Mouse (Mus musculus): Measurements from ENCODE around the gene Sumo3. TPM values are rescaled to one million over a fixed set of nuclear protein-coding genes. Genes with fewer than 3 reads are reported as not detected.

Sumo3 gene
- total RNA-seq, 2 experiments from 2014 or later = 68.3 to 79.2 TPM

DNA sequence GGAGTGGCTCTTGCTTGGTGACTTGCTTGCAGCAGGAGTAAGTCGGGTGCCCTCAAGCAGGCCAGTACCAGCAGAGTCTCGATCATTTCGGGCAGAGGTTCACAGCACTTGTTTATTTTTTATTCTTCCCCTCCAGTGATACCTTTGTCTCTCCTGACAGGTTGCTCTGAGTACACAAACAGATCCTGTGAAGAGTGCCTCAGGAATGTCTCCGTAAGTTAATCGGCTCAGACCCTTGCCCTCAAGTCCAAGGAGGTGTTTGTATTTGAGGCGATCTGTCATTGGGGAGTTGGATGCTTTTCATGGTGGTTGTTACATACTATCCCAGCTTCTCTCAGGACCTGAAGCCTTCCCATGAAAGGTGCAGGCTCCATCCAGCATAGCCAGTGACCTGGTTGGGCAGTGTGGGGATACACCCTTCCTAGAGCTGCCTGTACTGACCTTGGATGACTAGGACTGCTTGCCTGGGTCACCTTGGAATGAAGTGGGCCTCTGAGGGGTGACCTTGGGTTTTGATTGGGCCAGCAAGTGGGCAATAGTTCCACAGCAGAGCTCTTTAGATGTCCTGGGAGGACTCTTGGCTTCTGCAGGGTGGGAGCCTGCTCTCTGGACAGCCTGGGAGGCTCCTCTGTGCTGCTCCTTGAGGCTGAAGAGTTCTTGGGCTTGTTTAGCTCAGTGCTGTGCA is 18.7 kb upstream of the Sumo3 start:
- intact Hi-C loops (cut with DNase I) = no loop called here
- no peak for DNase-seq

DNA sequence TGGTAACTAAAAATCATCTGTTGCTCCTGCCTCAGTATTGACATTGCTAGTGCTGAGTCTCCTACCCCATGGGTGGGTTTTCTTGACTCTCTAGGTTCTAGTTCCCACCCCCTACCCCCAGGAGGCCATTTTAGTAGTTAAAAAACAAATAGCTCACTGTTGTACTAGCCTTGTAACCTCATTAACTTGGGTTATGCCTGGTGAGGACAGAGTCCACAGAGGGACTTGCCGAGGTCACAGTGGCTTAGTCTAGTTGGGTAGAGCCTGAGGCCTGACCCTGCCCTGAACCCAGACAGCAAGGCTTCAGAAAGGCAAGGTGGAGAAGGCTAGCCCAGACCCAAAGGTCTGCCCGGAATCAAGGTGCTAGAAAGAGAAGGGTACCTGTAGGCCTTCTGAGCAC is 17.9 kb upstream of the Sumo3 start:
- no peak for DNase-seq
- intact Hi-C loops (cut with DNase I) = no loop called here

DNA sequence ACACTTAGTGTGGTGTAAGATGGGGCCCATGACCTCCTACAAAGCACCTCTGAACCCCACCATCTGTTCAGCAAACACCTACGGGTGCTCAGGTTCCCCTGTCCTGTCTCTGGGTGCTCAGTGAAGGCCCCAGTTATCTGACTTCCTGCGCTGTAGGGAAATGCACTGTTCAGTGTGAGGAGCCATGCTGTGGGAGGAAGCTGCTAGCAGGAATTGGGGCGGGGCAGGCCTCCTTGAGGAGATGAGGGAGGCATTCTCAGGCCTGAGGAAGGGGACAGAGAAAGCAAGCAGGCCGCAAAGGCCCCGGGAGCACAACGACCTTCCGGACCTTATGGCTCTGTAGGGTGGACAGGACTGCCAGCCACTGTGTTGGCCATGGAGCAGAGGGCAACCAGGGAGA is 16.8 kb upstream of the Sumo3 start:
- peak in 1 of 2 experiments; percentile 16 for DNase-seq
- intact Hi-C loops (cut with DNase I) = no loop called here

DNA sequence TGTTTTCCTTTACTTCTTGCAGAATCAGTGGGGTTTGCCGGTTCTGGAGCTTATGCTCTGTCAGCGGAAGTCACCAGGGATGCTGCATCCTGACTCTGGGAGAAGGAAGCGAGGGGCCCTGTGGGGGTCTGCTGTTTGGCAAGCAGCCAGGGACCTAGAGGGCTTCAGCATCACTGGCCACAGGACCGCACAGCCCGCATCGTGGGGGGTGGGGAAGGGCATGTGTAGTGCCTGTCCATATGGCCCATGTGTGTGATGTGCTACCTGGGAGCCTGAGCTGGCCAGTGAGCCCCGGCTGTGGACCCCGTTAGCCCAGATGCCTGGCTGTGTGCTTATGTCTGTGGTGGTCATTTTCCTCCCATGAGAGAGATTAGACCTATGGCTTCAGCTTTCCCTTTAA is 16.1 kb upstream of the Sumo3 start:
- DNase-seq = no peak
- intact Hi-C loops (cut with DNase I) = no loop called here

DNA sequence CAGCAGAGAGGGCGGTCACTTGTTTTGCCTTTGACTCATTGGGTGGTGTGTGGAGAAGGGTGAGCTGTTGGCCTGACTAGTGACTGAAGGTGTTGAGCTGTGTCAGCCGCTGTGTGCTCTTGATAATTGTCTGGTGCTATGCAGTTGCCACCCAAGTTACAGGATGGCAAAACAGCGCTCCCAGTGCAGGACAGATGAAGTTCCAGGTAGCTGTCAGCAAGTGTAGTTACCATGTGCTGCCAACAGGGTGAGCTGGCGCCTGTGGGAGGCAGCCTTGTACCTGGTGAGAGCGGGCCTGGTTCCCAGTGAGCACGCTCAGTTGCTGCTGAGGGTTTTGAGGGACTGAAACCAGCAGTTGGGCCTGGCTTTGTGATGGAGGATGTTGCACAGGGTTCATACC is 15.1 kb upstream of the Sumo3 start:
- peak; percentile 57 to 67 for DNase-seq
- intact Hi-C loops (cut with DNase I) = no loop called here

DNA sequence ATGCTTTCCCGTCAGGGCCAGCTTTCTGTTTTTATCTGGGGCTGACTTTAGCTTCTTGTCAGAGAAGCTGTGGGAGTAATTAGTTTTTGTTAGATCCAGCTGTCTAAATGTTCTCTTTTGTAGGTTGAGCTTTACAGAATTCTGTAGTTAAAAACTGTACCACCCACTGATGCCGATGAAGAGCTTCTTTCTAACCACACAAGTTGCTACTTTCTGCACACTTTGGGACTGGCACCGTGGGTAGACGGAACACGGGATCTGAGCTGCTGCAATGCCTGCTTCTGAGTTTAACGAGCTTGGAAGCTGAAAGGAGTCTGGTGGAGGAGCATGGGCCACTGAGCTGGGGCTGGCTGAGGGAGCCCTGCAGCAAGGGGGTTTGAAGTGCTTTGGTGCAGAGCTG is 14.4 kb upstream of the Sumo3 start:
- intact Hi-C loops (cut with DNase I) = no loop called here
- DNase-seq = no peak

DNA sequence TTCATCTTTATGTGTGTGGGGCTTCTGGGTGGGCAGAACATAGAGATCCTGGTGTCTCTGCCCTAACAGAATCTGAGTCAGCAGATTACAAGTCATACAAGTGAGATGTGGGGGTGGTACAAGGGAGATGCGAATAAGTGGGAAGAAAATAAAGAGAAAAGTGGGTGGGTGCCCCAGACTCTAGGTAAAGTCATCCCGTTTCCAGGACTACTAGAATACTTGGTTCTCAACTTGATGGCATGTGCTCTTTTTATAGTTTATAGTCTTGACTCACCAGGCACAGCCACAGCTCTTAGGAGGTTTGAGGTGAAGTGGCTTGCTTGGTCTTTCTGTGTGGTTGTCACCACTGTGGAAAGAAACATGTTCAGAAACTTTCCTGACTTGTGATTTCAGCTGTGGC is 9.8 kb upstream of the Sumo3 start:
- no peak for DNase-seq
- intact Hi-C loops (cut with DNase I) = no loop called here

DNA sequence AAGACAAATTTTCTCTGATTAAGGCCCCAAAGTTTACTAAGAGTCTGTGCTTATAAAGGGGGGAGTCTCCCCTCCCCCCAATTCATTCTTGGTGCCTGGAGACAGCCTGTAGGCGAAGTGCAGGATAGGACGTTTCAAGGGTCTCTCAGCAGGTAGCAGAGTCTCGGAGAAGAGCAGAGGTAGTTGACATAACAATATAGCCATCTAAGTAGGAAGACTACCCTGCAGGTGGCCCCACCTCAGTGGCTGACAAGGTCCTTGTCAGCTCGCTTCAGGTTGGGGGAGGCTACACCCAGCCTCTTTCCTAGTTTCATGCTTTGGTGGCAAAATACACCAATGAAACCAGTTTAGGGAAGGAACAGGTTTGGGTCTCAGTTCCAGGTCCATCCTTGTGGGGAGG is 2.9 kb upstream of the Sumo3 start:
- intact Hi-C loops (cut with DNase I) = no loop called here
- DNase-seq = no peak

DNA sequence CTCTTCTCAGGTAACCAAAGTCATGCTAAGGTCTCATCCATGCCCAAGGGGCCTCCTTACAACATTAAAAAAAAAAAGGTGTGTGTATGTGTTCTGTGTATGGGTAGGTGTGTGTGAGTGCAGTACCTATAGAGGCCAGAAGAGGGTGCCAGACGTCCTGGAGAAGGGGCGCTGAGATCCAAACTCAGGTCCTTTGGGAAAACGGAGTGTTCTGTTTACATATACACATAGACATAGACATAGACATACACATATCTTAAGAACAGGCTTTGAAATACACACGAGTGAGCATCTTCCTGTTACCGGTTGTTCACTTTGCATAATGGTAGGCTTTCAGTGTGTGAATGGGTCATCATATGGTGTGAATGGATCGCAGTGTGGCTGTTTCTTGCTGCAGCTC is 1.8 kb upstream of the Sumo3 start:
- intact Hi-C loops (cut with DNase I) = no loop called here
- DNase-seq = no peak

DNA sequence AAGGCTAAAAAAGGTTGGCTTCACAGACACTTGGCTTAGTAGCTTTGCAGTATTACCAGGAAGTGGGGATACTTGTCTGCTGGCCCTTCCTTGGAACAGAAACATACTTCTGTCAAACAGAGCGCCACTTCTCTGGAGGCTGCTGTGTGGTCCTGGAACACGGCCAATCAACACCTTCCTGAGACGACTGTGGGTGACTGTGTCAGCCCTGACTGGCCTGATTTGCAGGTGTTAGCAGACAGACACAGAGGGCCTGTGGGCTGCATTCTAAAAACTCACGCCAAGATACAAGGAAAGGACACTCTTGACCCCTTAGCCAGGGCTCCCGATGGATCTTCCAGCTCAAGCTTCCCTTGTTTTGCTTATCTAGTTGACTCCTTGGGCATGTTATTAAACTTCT is 939 bp upstream of the Sumo3 start:
- intact Hi-C loops (cut with DNase I) = no loop called here
- DNase-seq = peak in 1 of 2 experiments; percentile 35

DNA sequence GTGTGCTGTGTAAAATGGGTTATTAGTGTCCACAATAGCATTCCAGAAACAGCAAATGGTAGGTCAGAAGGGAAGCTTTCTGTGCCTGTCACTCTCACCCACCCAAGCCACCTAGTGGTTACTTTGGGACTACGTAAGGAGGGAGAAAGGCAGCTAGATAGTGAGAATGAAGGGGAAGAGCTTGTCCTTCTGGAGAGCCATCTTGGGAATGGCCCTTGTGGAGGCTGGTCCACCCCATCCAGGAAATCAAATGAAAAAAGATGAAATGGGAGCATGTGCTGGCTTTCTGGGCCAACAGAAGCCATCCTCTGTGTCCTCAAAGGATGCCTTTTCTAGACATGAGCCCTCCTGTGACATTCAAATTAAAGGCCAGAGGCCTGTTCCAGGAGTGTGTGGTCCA is 529 bp upstream of the Sumo3 start:
- peak in 1 of 2 experiments; percentile 42 for DNase-seq
- intact Hi-C loops (cut with DNase I) = no loop called here

DNA sequence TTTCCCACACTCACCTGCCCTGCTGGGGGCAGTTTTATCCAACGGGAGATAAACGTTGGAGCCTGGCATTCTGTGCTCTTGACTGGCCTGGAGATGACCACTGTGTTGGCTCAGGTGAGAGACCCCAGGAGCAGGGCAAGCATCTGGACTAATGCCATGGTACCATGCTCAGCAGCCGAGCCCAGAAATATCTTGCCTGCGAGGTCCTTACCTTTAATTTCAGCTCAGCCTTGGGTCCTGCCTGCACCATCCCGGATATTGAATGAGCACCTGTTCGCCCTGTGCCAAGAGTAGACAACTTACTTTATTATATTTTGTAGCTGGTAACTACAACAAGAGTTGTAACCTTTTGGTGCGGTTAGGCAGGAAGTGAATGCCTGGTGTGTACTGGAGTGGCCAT is 958 bp downstream of the Sumo3 start:
- intact Hi-C loops (cut with DNase I) = loop anchor here (1.0 kb wide), 1 partner anchor 15 kb away; the partner anchor contains the start of gene Ube2g2
- no peak for DNase-seq

DNA sequence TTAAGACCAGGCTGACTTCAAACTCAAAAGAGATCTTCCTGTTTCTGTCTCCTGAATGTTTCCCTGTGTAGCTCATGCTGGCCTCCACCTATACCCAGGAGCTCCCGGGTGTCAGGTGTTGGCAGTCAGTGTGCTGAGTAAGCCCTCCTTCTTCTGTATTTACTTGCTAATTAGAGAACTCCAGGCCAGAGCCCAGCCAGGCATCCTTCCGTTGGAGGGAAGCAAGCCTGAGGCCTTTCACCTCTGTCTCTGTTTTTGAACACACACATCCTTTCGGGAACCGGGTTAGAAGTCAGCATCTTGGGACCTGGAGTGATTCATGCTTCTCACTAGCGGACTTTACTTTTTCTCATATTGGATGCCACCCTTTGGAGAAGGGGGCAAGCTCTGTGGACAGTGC is 1.5 kb downstream of the Sumo3 start:
- intact Hi-C loops (cut with DNase I) = no loop called here
- DNase-seq = no peak

DNA sequence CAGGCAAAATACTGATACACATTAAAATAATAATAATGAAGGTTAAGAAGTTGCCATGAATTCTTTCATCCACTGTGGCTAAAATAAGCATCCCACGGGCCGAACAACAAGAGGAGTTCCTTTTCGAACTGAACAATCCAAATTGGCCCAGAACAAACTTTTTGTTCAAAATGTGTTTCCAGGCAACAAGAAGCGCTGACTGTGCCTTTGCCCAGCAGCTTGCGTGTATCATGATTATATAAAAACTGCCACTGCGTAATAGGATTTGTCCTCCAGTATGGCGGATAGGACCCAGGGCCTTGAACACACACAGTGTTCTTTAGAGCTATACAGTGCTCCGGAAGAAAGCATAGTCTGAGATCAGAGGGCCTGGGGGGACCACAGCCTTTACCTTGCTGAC is 2.7 kb downstream of the Sumo3 start:
- DNase-seq = no peak
- intact Hi-C loops (cut with DNase I) = no loop called here

DNA sequence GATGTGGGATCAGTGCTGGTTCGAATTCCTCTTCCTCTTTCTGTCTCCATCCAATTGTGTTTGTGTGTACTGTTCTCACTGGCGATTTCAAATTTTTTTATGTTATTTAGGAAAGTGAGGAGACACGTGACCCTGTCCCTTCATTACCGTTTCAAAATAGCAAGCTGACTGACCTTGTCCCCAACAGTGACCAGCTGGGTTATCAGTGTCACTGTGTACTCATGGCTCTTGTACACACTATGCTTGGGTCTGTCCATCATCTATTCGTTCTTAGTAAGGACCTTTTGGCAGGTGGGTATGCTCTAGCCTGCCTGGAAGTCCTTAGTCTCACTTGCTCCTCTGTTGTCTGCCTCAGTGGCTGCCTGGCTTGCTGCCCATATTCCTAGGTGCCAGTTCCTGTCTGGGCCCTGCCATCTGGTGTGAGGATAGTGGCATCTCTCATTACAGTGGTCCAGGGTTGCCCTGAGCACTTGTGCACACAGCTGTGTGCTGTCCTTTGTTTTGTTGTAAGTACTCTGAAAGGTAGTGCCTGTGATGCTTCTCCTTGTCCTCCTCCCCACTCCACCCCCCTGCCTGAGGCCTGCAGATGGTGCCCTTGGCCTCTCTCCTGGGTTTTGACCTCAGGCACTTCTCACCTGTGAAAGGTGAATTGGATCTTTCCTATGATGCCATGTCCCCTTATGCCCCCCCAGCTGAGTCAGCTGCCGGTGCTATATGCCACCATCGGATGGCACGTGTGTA is 4.5 kb downstream of the Sumo3 start:
- no peak for DNase-seq
- intact Hi-C loops (cut with DNase I) = no loop called here

DNA sequence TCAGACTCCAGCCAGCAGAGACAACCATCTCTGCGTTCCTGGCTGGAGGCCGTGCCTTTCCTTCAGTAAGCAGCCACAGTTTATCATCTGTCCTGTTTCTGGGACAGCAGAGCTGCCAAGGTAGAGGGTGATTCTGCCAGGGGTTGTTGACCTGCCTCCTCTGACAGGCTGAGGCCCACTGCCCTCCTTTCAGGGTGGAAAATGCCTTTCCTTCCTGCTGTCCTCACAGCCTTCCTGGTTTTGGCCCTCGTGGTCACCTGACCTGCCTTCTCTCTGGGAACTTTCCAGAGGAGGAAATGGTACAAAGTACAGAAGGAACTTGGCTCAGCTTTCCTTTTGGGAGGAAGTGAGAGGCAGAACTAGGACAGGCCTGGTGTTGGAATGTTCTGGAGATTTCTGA is 7.5 kb downstream of the Sumo3 start:
- DNase-seq = peak; percentile 70 to 72
- intact Hi-C loops (cut with DNase I) = no loop called here

DNA sequence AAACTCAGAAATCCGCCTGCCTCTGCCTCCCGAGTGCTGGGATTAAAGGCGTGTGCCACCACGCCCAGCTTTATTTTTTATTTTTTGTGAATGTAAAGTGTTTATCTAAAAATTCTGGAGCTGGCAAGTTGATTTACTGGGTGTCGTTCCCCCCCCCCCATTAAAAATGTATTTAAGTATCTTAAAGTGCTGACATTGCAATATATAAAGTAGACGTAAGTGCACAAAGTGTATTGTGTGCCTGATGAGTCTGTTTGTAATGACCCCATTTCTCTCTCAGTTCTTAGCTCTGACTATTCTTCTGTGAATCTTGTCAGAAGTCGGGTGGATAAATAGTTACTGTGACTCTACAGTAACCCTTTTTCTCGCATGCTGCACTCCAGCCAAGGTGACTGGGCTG is 9.8 kb downstream of the Sumo3 start:
- intact Hi-C loops (cut with DNase I) = no loop called here
- DNase-seq = no peak

DNA sequence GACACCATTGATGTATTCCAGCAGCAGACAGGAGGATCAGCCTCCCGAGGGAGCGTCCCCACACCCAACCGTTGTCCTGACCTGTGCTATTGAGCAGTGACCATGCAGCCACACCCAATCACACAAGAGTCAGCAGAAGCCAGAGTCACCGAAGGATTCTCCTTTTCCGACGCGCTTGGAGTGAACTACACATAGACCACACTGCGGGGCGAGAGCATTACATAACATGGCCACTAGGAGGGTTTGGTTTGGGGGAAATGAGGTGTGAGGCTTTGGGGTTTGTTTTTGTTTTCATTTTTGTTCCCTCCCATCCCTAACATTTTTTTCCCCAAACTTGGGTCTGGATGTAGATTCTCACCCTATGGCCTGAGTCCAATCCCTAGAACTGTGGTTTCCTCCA is 10.3 kb downstream of the Sumo3 start:
- DNase-seq = no peak
- intact Hi-C loops (cut with DNase I) = no loop called here

DNA sequence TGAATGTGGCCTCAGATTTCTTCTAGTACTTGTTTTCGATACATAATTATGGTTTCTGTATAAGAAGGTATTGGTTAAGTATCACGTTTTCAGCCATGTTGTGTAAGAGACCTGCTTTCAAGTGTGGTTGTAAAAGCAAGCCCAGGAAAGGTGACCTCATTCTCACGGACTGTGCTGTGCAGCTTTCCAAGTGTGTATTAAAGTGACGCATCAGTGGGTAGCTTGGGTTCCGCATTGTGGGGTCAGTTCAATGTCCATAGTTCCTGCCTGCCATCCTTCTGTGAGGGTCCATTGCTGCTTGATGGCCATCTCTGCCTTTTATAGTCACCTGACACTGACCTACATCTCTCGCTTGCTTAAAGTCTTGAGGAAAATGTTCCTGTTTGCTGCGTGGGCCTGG is 11.0 kb downstream of the Sumo3 start:
- intact Hi-C loops (cut with DNase I) = no loop called here
- no peak for DNase-seq

DNA sequence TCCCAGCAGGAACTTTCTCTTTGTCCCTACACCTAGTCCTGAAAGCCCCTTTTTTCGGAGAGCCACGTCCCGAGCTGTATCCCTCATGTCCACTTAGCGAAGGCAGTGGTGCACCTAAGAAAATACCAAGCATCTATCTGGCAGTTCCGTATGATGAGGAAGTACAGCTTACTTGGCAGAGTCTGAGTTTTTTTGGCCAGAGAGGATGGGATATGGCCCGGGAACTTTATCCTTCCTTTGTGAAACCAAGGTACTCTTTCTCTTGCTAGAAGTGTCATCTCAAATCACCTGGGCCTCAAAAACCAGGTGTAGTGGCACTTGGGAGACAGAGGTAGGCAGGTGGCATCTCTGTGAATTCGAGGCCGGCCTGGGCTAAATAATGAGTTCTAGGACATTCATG is 15.6 kb downstream of the Sumo3 start:
- DNase-seq = no peak
- intact Hi-C loops (cut with DNase I) = loop anchor here (5.0 to 10.0 kb wide), 3 partner anchors 39 to 543 kb away; partner anchors contain the start of genes D10Jhu81e, Fam207a and Pttg1ip

DNA sequence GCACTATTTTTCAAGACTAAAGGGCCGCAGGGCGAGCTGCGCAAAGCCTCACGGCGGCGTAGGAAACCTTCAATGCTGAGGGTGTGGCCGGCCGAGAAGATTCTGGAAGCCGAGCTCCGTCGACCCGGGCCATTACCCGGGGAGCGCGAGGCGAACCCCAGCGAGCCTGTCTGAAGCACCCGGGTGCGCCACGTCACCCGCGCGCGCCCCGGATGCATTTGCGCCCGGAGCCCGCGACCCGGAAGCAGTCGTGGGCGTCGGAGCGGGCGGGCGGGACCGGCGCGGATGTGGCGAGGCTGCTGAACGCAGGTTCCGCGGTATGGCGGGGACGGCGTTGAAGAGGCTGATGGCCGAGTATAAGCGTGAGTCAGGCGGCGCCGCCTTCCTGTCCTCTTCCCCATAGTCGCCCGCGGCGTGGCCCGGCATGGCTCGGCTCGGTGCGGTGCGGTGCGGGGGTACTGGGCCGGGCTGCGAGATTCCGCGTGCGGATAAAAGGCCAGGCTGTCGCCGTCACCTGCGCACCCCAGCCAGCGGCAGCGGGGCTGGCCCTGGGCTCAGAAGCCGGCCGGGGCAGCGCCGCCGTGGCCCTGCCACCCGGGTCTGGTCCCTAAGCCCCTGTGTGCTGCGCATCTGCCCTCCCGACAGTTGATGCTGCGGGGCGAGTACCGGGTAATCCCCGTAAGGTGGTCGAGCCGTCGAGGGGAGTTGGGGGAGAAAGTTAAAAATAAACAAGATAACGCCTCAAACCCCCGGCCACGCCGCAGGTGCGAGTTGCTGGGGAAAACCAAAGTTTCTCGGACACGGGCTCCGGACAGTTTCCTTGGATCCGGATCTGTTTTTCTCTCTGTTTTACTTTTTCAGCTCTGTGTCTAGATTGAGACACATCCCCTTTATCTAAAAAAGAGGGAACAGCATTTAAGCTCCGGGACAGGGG is 16.4 kb downstream of the Sumo3 start, which contains the start of gene Ube2g2:
Gene Ube2g2 (plus strand): TSS at position 221 of the 934 bp plus-strand sequence.
- intact Hi-C loops (cut with DNase I) = loop anchor here (1.0 to 10.0 kb wide), 4 partner anchors 16 to 542 kb away; partner anchors contain the start of genes D10Jhu81e, Fam207a, Gm49325 and Pttg1ip

More for the DNA sequence above, 16.4 kb downstream of the Sumo3 start, which contains the start of gene Ube2g2:
- peak; percentile 95 to 96 for DNase-seq

Data from heart, postnatal 10 days (tissue).